ENCODE assay signal across 8 mouse cellular contexts in genomic region chr11:35282825-35283571, GRCm38 (mm10).
A peak's percentile ranks its signal among the peaks of the same experiment; 100 is the strongest.
DNase-seq lines count a peak whose midpoint lies in the region; ATAC-seq lines count a peak whose summit lies in the region.

No protein-coding gene starts in this region.

- intact Hi-C loops in heart, postnatal 14 days (cut with DNase I) = no loop called here

- no peak overlapping the region for H3K27ac ChIP-seq in hindbrain, embryonic 12.5 days
- no peak overlapping the region for H3K27ac ChIP-seq in midbrain, embryonic 15.5 days

- no peak overlapping the region for H3K4me3 ChIP-seq in hindbrain, embryonic 12.5 days
- no peak overlapping the region for H3K4me3 ChIP-seq in midbrain, embryonic 15.5 days

- H3K4me1 ChIP-seq in hindbrain, embryonic 12.5 days = peaks cover 21% of the 10 kb centered on the region
- peaks cover 16% of the 10 kb centered on the region for H3K4me1 ChIP-seq in midbrain, embryonic 15.5 days

- DNase-seq in heart, postnatal 4 days = peak; percentile 19
- no peak for DNase-seq in heart, postnatal 14 days
- DNase-seq in embryo, embryonic 10 days (ENCODE audit: low spot score) = peak; percentile 42
- no peak for DNase-seq in adrenal gland, adult (ENCODE audit: inconsistent age in 2 of 2, low spot score in 1 of 2)
- DNase-seq in Muller cell, postnatal 12 days (ENCODE audit: inconsistent ontology term) = no peak

- H3K9me3 ChIP-seq in hindbrain, embryonic 12.5 days (replicated peaks) = no peaks in the 10 kb centered on the region
- no peaks in the 10 kb centered on the region for H3K9me3 ChIP-seq in midbrain, embryonic 15.5 days

- peaks cover 4% of the 10 kb centered on the region for H3K27me3 ChIP-seq in hindbrain, embryonic 12.5 days
- H3K27me3 ChIP-seq in midbrain, embryonic 15.5 days (replicated peaks) = no peaks in the 10 kb centered on the region

- WGBS in hindbrain, embryonic 12.5 days = 18% methylated on average over 12 of the region's 12 CpGs
- 21% methylated on average over 12 of the region's 12 CpGs for WGBS in midbrain, embryonic 15.5 days

- H3K36me3 ChIP-seq in hindbrain, embryonic 12.5 days = no peaks in the 10 kb centered on the region
- no peaks in the 10 kb centered on the region for H3K36me3 ChIP-seq in midbrain, embryonic 15.5 days (replicated peaks)

- H3K4me2 ChIP-seq in hindbrain, embryonic 12.5 days (replicated peaks) = peak overlapping the region; percentile 6; the same call in 1 of the 2 replicates
- peak overlapping the region; percentile 19; the same call in 1 of the 2 replicates for H3K4me2 ChIP-seq in midbrain, embryonic 15.5 days

- peak; percentile 51; the same call in 1 of the 2 replicates for ATAC-seq in hindbrain, embryonic 12.5 days (ENCODE audit: low FRiP score)
- peak; percentile 53 for ATAC-seq in midbrain, embryonic 15.5 days (replicated peaks)
- ATAC-seq in erythroblast, adult 5-6 weeks (replicated peaks; ENCODE audit: low FRiP score, poor library complexity, severe bottlenecking) = no peak

- 0 out of 2 replicates have a peak overlapping the region, but pooled peaks have one; percentile 38 for H3K9ac ChIP-seq in hindbrain, embryonic 12.5 days
- H3K9ac ChIP-seq in midbrain, embryonic 15.5 days = no peak overlapping the region

Comparison
In these comparisons a context has a peak if more than half of its experiments do, and no peak if none do; other contexts are left out.
1. DNase-seq: peak in heart, postnatal 4 days (single experiment) and embryo, embryonic 10 days (single experiment); none in heart, postnatal 14 days (0 of 2), adrenal gland, adult (0 of 2) and Muller cell, postnatal 12 days (single experiment).